Mouse (Mus musculus) adipocyte (in vitro differentiated cells): ENCODE data around the gene Sac3d1.

Source experiments
- DNase-seq: peaks from one replicate; pipeline ENCODE4 v3.0.0-alpha.2; 2016; ENCODE audit warnings: low spot score

Gene Sac3d1

GRCm38 (mm10) chr19:6068951-6069350 is 49.5 kb downstream of the Sac3d1 start:
- DNase-seq = no peak

GRCm38 (mm10) chr19:6067724-6068415 is 50.6 kb downstream of the Sac3d1 start, which contains the start of gene Tm7sf2:
Tm7sf2 (minus strand) TSS chr19:6068373.
- DNase-seq = peak; percentile 74

- DNase-seq = peak; percentile 78
Observed at GRCm38 (mm10) chr19:6067011-6067723, 51.3 kb downstream of the Sac3d1 start.

GRCm38 (mm10) chr19:6066571-6066970 is 51.9 kb downstream of the Sac3d1 start:
- DNase-seq = no peak
